Mouse (Mus musculus): ENCODE results near the gene Slc35c2.

- TF ChIP-seq CTCF (IDR thresholded peaks at IDR 0.05; ENCODE audit: control insufficient read depth, insufficient read depth, insufficient read length) (no peak), MYOG (IDR thresholded peaks at IDR 0.05; ENCODE audit: control insufficient read depth, extremely low read depth, insufficient read length) (no peak), CEBPB (IDR thresholded peaks at IDR 0.05; ENCODE audit: low read depth) (no peak), USF1 (IDR thresholded peaks at IDR 0.05; ENCODE audit: low read depth) (no peak), MYOD1 (IDR thresholded peaks at IDR 0.05; ENCODE audit: control insufficient read depth, insufficient read length, low read depth) (no peak), MAX (IDR thresholded peaks at IDR 0.05) (no peak), FOSL1 (IDR thresholded peaks at IDR 0.05; ENCODE audit: insufficient read depth, low read length, poor library complexity, severe bottlenecking) (no peak)
Measured at GRCm38 (mm10) chr2:165323484-165323883, 35.8 kb upstream of the Slc35c2 start.
